Mouse (Mus musculus): ENCODE data around the gene Srcap.
"Not testable (repeated sequence)": the region's sequence is repeated elsewhere in the genome, so short reads cannot be mapped to it uniquely, and the experiment has no call there.

Gene Srcap

GRCm38 (mm10) chr7:127511808-127512230 lies at the start of gene Srcap:
TSS of gene Srcap (plus strand) at chr7:127511983.
- DNase-seq: peak; percentile 98

- DNase-seq: no peak
These were observed 46.6 kb upstream of the Srcap start for GRCm38 (mm10) chr7:127465191-127465590.

GRCm38 (mm10) chr7:127465670-127466069 lies 46.1 kb upstream of the Srcap start:
- not testable (repeated sequence) for DNase-seq

GRCm38 (mm10) chr7:127466606-127467005 lies 45.2 kb upstream of the Srcap start:
- no peak for DNase-seq

- peak; percentile 24 to 28 for DNase-seq
These were observed 41.6 kb upstream of the Srcap start for GRCm38 (mm10) chr7:127470011-127470715.

GRCm38 (mm10) chr7:127470743-127471645 lies 40.8 kb upstream of the Srcap start:
- DNase-seq: peak; percentile 95 to 96

GRCm38 (mm10) chr7:127471646-127472010 lies 40.2 kb upstream of the Srcap start:
- DNase-seq: no peak

- DNase-seq: no peak
These were observed 39.7 kb upstream of the Srcap start for GRCm38 (mm10) chr7:127472060-127472459.

- DNase-seq: no peak
These were observed 38.1 kb upstream of the Srcap start for GRCm38 (mm10) chr7:127473705-127474104.

- no peak for DNase-seq
These were observed 37.3 kb upstream of the Srcap start for GRCm38 (mm10) chr7:127474378-127475070.

GRCm38 (mm10) chr7:127475186-127475740 lies 36.5 kb upstream of the Srcap start:
- DNase-seq: no peak

- no peak for DNase-seq
These were observed 35.4 kb upstream of the Srcap start for GRCm38 (mm10) chr7:127476336-127476735.

GRCm38 (mm10) chr7:127476855-127477254 lies 34.9 kb upstream of the Srcap start:
- DNase-seq: no peak

- peak; percentile 100 for DNase-seq
These were observed 33.8 kb upstream of the Srcap start for GRCm38 (mm10) chr7:127477687-127478634.

- DNase-seq: peak; percentile 98
These were observed 33.0 kb upstream of the Srcap start, which contains the start of gene Fbrs for GRCm38 (mm10) chr7:127478635-127479317. TSS of gene Fbrs (plus strand) at chr7:127479199.

GRCm38 (mm10) chr7:127479318-127480225 lies 32.2 kb upstream of the Srcap start:
- DNase-seq: peak; percentile 40 to 45

- DNase-seq: peak in 1 of 2 experiments; percentile 38
These were observed 31.5 kb upstream of the Srcap start for GRCm38 (mm10) chr7:127480321-127480720.

GRCm38 (mm10) chr7:127485416-127485815 lies 26.4 kb upstream of the Srcap start:
- no peak for DNase-seq

GRCm38 (mm10) chr7:127488364-127488763 lies 23.4 kb upstream of the Srcap start:
- DNase-seq: not testable (repeated sequence)

GRCm38 (mm10) chr7:127489982-127490381 lies 21.8 kb upstream of the Srcap start:
- no peak for DNase-seq
